Mouse (Mus musculus) heart, embryonic 15.5 days (tissue): ENCODE measurements at regions not wholly inside any gene's neighbourhood (a gene's known extent, or its start where the extent isn't known, plus 50 kb on each side); places are given as distances from the start of the nearest gene placed in this dataset.
A peak's percentile ranks its signal among the peaks of the same experiment; 100 is the strongest.

ENCODE experiments used
- ATAC-seq: fragments of 200-750 bp; cut with Nextera tagmentation; replicated peaks from 2 replicates; pipeline ENCODE4 v1.8.0; 2017; ENCODE audit warnings: low read depth, moderate TSS enrichment; ENCODE audit not compliant: insufficient number of reproducible peaks, insufficient read depth, low FRiP score
- H3K27ac ChIP-seq: fragments of 300-500 bp; sonication (generic); 2 replicates; pipeline ENCODE4 v1.5.1; 2015; ENCODE audit warnings: mild to moderate bottlenecking, inconsistent platforms
- H3K27me3 ChIP-seq: fragments of 300-500 bp; sonication (generic); 2 replicates; pipeline ENCODE4 v1.6.1; 2015; ENCODE audit warnings: inconsistent platforms
- H3K36me3 ChIP-seq: fragments of 300-500 bp; sonication (generic); 2 replicates; pipeline ENCODE4 v1.6.1; 2015; ENCODE audit warnings: mild to moderate bottlenecking, inconsistent platforms
- H3K4me1 ChIP-seq: fragments of 300-500 bp; sonication (generic); replicated peaks from 2 replicates; pipeline ENCODE4 v1.6.1; 2015; ENCODE audit warnings: inconsistent platforms
- H3K4me2 ChIP-seq: fragments of 300-500 bp; sonication (generic); 2 replicates; pipeline ENCODE4 v1.6.1; 2015; ENCODE audit warnings: inconsistent platforms, mild to moderate bottlenecking, moderate library complexity
- H3K4me3 ChIP-seq: fragments of 300-500 bp; sonication (generic); 2 replicates; pipeline ENCODE4 v1.5.1; 2015; ENCODE audit warnings: mild to moderate bottlenecking, inconsistent platforms
- H3K9ac ChIP-seq: fragments of 300-500 bp; sonication (generic); 2 replicates; pipeline ENCODE4 v1.6.1; 2015; ENCODE audit warnings: mild to moderate bottlenecking, inconsistent platforms
- H3K9me3 ChIP-seq: fragments of 300-500 bp; sonication (generic); replicated peaks from 2 replicates; pipeline ENCODE4 v1.6.1; 2016; ENCODE audit warnings: inconsistent platforms
- WGBS: fragments of 180-500 bp; shearing (Covaris S2); methylation state at CpG from one replicate; pipeline ENCODE4 v1.1.7; 2015; ENCODE audit warnings: mixed read lengths; 5-methylcytosine and 5-hydroxymethylcytosine counted together

DNA sequence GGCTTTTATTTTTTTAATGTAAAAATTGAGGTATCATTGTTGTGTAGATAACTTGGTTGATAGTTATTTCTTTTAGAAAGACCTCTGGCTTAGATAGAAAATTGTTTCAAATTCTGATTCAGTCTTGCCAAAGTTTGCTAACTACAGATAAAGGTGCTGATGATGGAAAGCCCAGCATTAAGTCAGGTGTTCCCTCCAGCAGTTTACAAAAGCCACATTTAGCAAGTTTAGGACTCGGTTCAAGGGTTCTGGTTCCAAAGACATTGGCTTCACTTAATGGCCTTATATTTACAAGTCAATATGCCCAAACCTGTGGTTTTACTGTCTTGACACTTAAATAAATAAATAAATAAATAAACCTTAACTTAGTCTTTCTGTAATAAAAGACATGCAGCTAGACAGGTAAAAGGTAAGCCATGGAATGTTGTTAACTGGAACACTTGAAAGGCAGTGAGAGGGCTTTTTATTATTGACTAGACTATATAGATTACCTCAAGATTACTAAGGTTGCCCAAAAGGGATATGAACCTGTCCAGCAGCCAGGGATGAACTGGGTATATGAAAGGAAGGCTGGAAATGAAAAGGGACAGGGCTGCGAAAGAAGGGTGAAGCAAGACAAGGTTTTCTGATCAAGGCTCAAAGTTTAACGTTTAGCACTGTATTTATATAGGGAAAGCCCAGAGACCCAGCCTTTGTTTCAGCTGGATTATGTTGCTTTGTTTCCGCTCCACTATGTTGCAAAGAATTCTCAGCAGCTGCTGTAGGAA is 1472.9 kb upstream of the Slc10a2 start:
- WGBS, result 75% methylated on average over 4 of the region's 4 CpGs
- Histone ChIP-seq H3K27me3 (no peaks in the 10 kb centered on the region), H3K4me3 (no peak overlapping the region), H3K9me3 (no peaks in the 10 kb centered on the region), H3K4me1 (0 out of 2 replicates have a peak, but pooled peaks cover 3% of the 10 kb centered on the region), H3K27ac (no peak overlapping the region), H3K9ac (no peak overlapping the region), H3K4me2 (no peak overlapping the region), H3K36me3 (no peaks in the 10 kb centered on the region)
- ATAC-seq, result no peak

- Histone ChIP-seq H3K9ac (no peak overlapping the region), H3K4me2 (no peak overlapping the region), H3K27me3 (no peaks in the 10 kb centered on the region), H3K4me3 (no peak overlapping the region), H3K9me3 (no peaks in the 10 kb centered on the region), H3K4me1 (0 out of 2 replicates have a peak, but pooled peaks cover 5% of the 10 kb centered on the region), H3K27ac (no peak overlapping the region), H3K36me3 (no peaks in the 10 kb centered on the region)
- WGBS, result 61% methylated on average over 4 of the region's 4 CpGs
- ATAC-seq, result no peak
These were observed 1470.1 kb upstream of the Slc10a2 start for GRCm38 (mm10) chr8:6575241-6575640.

- Histone ChIP-seq H3K4me3 (no peak overlapping the region), H3K27me3 (no peaks in the 10 kb centered on the region), H3K27ac (no peak overlapping the region), H3K9ac (no peak overlapping the region), H3K4me2 (no peak overlapping the region), H3K36me3 (no peaks in the 10 kb centered on the region), H3K9me3 (no peaks in the 10 kb centered on the region), H3K4me1 (0 out of 2 replicates have a peak, but pooled peaks cover 5% of the 10 kb centered on the region)
- no peak for ATAC-seq
- WGBS, result 82% methylated on average over 3 of the region's 3 CpGs
These were observed 1468.3 kb upstream of the Slc10a2 start for GRCm38 (mm10) chr8:6573492-6573891.

DNA sequence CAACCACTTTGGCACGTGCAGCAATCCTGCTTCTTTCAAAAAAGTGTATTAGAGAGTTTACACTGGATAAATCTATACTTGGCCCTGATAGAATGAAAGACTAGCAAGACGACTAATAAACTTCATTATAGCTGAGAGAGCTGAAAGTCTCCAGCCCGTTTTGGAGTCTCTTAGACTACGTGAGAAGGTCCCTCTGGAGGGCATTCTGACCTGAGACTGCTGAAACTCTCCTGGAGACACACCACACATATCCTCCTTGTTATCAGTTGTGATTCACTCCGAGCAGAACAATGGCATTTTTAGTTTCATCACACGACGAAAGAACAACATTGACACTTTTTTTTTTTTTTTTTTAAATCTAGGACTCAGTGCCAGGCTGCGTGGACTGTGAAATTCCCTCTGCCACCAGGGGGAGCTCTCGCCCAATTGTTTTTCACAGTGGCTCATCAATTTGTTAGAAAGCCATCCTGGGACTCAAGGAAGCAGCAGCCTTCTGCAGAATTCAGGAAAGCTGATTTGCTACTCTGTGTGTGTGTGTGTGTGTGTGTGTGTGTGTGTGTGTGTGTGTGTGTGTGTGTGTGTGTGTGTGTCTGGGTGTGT is 1467.0 kb upstream of the Slc10a2 start:
- no peak overlapping the region for H3K9ac ChIP-seq
- H3K36me3 ChIP-seq, result no peaks in the 10 kb centered on the region
- H3K4me2 ChIP-seq, result peak overlapping the region; percentile 37; the same call in 1 of the 2 replicates
- no peak overlapping the region for H3K4me3 ChIP-seq
- no peaks in the 10 kb centered on the region for H3K9me3 ChIP-seq
- ATAC-seq, result no peak
- H3K27ac ChIP-seq, result no peak overlapping the region
- no peaks in the 10 kb centered on the region for H3K27me3 ChIP-seq
- WGBS, result 24% methylated on average over 9 of the region's 9 CpGs
- H3K4me1 ChIP-seq, result 0 out of 2 replicates have a peak, but pooled peaks cover 5% of the 10 kb centered on the region

- no peak overlapping the region for H3K4me2 ChIP-seq
- H3K9me3 ChIP-seq, result no peaks in the 10 kb centered on the region
- no peak overlapping the region for H3K27ac ChIP-seq
- no peak for ATAC-seq
- no peak overlapping the region for H3K9ac ChIP-seq
- H3K4me3 ChIP-seq, result no peak overlapping the region
- H3K4me1 ChIP-seq, result no peaks in the 10 kb centered on the region
- H3K27me3 ChIP-seq, result no peaks in the 10 kb centered on the region
- no peaks in the 10 kb centered on the region for H3K36me3 ChIP-seq
These were observed 1445.8 kb upstream of the Slc10a2 start for GRCm38 (mm10) chr8:6550965-6551364.

DNA sequence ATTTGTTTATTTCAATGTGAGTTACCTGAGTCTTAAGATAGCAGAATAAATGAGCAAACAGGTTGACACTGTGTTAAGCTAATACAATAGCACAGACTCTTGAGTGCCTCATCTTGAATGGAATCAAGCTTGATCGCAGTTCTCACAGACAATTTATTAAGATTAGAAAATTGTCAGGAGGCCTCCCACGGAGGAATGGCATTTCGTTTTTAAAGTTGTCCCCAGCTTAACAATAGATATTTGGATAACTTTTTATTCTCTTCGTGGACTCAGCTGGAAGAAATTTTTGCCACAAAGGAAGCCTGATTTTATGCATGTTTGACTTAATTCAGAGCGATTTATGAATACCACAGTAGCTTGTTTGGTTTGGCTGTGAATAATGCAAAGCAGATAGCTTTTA is 1422.0 kb upstream of the Slc10a2 start:
- H3K4me1 ChIP-seq, result no peaks in the 10 kb centered on the region
- H3K4me3 ChIP-seq, result no peak overlapping the region
- H3K4me2 ChIP-seq, result no peak overlapping the region
- no peak overlapping the region for H3K9ac ChIP-seq
- no peaks in the 10 kb centered on the region for H3K27me3 ChIP-seq
- H3K36me3 ChIP-seq, result no peaks in the 10 kb centered on the region
- H3K27ac ChIP-seq, result no peak overlapping the region
- ATAC-seq, result no peak
- 58% methylated on average over 5 of the region's 5 CpGs for WGBS
- no peaks in the 10 kb centered on the region for H3K9me3 ChIP-seq

GRCm38 (mm10) chr8:6515882-6516682 is 1410.9 kb upstream of the Slc10a2 start:
- Histone ChIP-seq H3K4me3 (no peak overlapping the region), H3K9ac (no peak overlapping the region), H3K27me3 (no peaks in the 10 kb centered on the region), H3K4me2 (no peak overlapping the region), H3K36me3 (no peaks in the 10 kb centered on the region), H3K9me3 (no peaks in the 10 kb centered on the region), H3K27ac (no peak overlapping the region), H3K4me1 (no peaks in the 10 kb centered on the region)
- no peak for ATAC-seq

DNA sequence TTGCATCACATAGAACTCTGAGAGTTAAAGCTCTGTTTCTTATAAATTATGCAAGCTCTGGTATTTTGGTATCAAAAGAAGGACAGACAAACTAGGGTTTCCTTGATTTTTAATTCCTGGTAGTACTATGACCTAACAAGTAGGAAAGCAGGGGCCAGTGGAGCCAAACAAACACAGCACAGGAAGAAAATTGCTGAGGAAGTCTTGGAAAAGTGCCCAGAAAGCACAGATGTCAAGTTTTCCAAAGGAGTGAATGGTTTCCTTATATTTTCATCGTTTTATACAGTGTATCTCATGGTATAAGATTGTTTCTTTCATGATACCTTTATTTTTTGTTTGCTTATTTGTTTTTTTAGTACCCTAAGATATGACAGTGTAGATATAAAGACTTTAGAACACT is 1387.3 kb upstream of the Slc10a2 start:
- 40% methylated on average over 1 of the region's 1 CpGs for WGBS

DNA sequence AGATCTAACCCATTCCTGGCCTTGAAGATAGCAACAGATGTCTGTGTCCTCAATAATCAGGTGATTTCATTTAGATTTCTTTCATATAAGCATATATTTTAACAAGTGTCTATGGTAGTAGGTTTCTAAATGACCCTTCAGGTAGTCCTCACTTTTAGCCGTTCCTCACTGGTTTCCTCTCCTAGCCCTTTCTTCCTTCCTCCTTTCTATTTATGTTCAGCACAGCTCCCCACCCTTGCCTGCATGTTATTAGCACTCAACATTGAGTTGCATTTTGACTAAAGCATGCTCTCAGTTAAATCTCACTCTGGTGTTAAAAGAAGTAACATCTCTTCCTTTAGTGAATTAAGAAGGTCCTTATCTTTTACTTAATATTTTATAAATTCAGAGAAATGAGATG is 1376.8 kb upstream of the Slc10a2 start:
- H3K9me3 ChIP-seq, result no peaks in the 10 kb centered on the region
- 58% methylated on average over 1 of the region's 1 CpGs for WGBS
- no peaks in the 10 kb centered on the region for H3K27me3 ChIP-seq
- no peaks in the 10 kb centered on the region for H3K4me1 ChIP-seq
- H3K4me3 ChIP-seq, result no peak overlapping the region
- no peak overlapping the region for H3K9ac ChIP-seq
- no peak overlapping the region for H3K27ac ChIP-seq
- no peak for ATAC-seq
- no peak overlapping the region for H3K4me2 ChIP-seq
- no peaks in the 10 kb centered on the region for H3K36me3 ChIP-seq

More for the DNA sequence above, 1387.3 kb upstream of the Slc10a2 start:
- Histone ChIP-seq H3K4me2 (no peak overlapping the region), H3K9me3 (no peaks in the 10 kb centered on the region), H3K4me1 (no peaks in the 10 kb centered on the region), H3K27me3 (no peaks in the 10 kb centered on the region), H3K4me3 (no peak overlapping the region), H3K9ac (no peak overlapping the region), H3K27ac (no peak overlapping the region), H3K36me3 (no peaks in the 10 kb centered on the region)
- ATAC-seq, result no peak

- no peak overlapping the region for H3K9ac ChIP-seq
- no peak overlapping the region for H3K4me3 ChIP-seq
These were observed 1365.9 kb upstream of the Slc10a2 start for GRCm38 (mm10) chr8:6471089-6471488.

GRCm38 (mm10) chr8:6456553-6457180 is 1351.5 kb upstream of the Slc10a2 start:
- H3K27me3 ChIP-seq, result no peaks in the 10 kb centered on the region
- H3K27ac ChIP-seq, result no peak overlapping the region
- no peaks in the 10 kb centered on the region for H3K9me3 ChIP-seq
- H3K36me3 ChIP-seq, result no peaks in the 10 kb centered on the region
- no peak overlapping the region for H3K9ac ChIP-seq
- WGBS, result 51% methylated on average over 3 of the region's 3 CpGs
- H3K4me2 ChIP-seq, result no peak overlapping the region
- H3K4me1 ChIP-seq, result no peaks in the 10 kb centered on the region
- no peak overlapping the region for H3K4me3 ChIP-seq
- no peak for ATAC-seq

More at GRCm38 (mm10) chr8:6471089-6471488, 1365.9 kb upstream of the Slc10a2 start:
- Histone ChIP-seq H3K4me1 (no peaks in the 10 kb centered on the region), H3K27ac (no peak overlapping the region), H3K4me2 (no peak overlapping the region), H3K36me3 (no peaks in the 10 kb centered on the region), H3K27me3 (no peaks in the 10 kb centered on the region), H3K9me3 (no peaks in the 10 kb centered on the region)
- WGBS, result 64% methylated on average over 3 of the region's 3 CpGs
- ATAC-seq, result no peak
